ENCODE assay signal across 25 mouse cellular contexts in genomic region chr14:17735440-17735839, GRCm38 (mm10).
DNase-seq lines count a peak whose midpoint lies in the region; ATAC-seq and TF ChIP-seq lines count a peak whose summit lies in the region.
"Had no signal": no experiment of that assay in that cellular context is flagged by ENCODE, and none has a peak within 500 bp of the region (broad histone marks: within the 10 kb centered on the region; RNA-seq: fewer than 3 reads in every experiment).

No protein-coding gene starts in this region.

- no peak overlapping the region for H3K4me3 ChIP-seq in forebrain, embryonic 13.5 days
- no peak overlapping the region for H3K4me3 ChIP-seq in forebrain, embryonic 11.5 days (ENCODE audit: low read depth, low read length)
- no peak overlapping the region for H3K4me3 ChIP-seq in hindbrain, embryonic 16.5 days (ENCODE audit: low read length)
- no peak overlapping the region for H3K4me3 ChIP-seq in hindbrain, embryonic 12.5 days
- peak overlapping the region; percentile 16 for H3K4me3 ChIP-seq in megakaryocyte, embryonic 14.5 days (replicated peaks)
- H3K4me3 ChIP-seq in embryonic facial prominence, embryonic 10.5 days = no peak overlapping the region
- H3K4me3 ChIP-seq in cerebellum, adult 2 months (replicated peaks; ENCODE audit: insufficient read depth, low read depth, low read length) = no peak overlapping the region
- H3K4me3 ChIP-seq: heart, adult 2 months; heart, embryonic 10.5 days; heart, embryonic 13.5 days; hindbrain, embryonic 15.5 days; intestine, embryonic 15.5 days had no signal

- no peak for TF ChIP-seq CTCF in cerebellum, adult 2 months (IDR thresholded peaks at IDR 0.05; ENCODE audit: borderline replicate concordance, insufficient read depth, low read depth, low read length)

- 73% methylated on average over 6 of the region's 6 CpGs for WGBS in forebrain, embryonic 13.5 days
- WGBS in forebrain, embryonic 11.5 days = 82% methylated on average over 6 of the region's 6 CpGs
- 78% methylated on average over 6 of the region's 6 CpGs for WGBS in hindbrain, embryonic 16.5 days
- 73% methylated on average over 6 of the region's 6 CpGs for WGBS in hindbrain, embryonic 12.5 days
- 82% methylated on average over 6 of the region's 6 CpGs for WGBS in embryonic facial prominence, embryonic 10.5 days
- WGBS in cerebellum, adult 2 months = 43% methylated on average over 6 of the region's 6 CpGs

- H3K4me2 ChIP-seq in forebrain, embryonic 13.5 days = no peak overlapping the region
- H3K4me2 ChIP-seq in forebrain, embryonic 11.5 days (ENCODE audit: low read depth, low read length, severe bottlenecking) = no peak overlapping the region
- no peak overlapping the region for H3K4me2 ChIP-seq in hindbrain, embryonic 16.5 days (ENCODE audit: low read length)
- H3K4me2 ChIP-seq in hindbrain, embryonic 12.5 days (replicated peaks) = no peak overlapping the region
- H3K4me2 ChIP-seq: heart, embryonic 13.5 days; hindbrain, embryonic 15.5 days; intestine, embryonic 15.5 days had no signal

- H3K27me3 ChIP-seq in forebrain, embryonic 13.5 days = no peaks in the 10 kb centered on the region
- no peaks in the 10 kb centered on the region for H3K27me3 ChIP-seq in forebrain, embryonic 11.5 days (ENCODE audit: control insufficient read depth, insufficient read depth, low read length)
- no peaks in the 10 kb centered on the region for H3K27me3 ChIP-seq in hindbrain, embryonic 16.5 days (replicated peaks; ENCODE audit: control insufficient read depth, insufficient read depth, low read length)
- H3K27me3 ChIP-seq in hindbrain, embryonic 12.5 days = no peaks in the 10 kb centered on the region
- no peaks in the 10 kb centered on the region for H3K27me3 ChIP-seq in megakaryocyte, embryonic 14.5 days (replicated peaks)
- H3K27me3 ChIP-seq in embryonic facial prominence, embryonic 10.5 days (replicated peaks; ENCODE audit: low read depth, poor library complexity, severe bottlenecking) = no peaks in the 10 kb centered on the region
- no peaks in the 10 kb centered on the region for H3K27me3 ChIP-seq in cerebellum, adult 2 months (ENCODE audit: control insufficient read depth, insufficient read depth, low read length)
- H3K27me3 ChIP-seq: heart, embryonic 13.5 days; hindbrain, embryonic 15.5 days; intestine, embryonic 15.5 days had no signal

- no peak overlapping the region for H3K9ac ChIP-seq in forebrain, embryonic 13.5 days
- no peak overlapping the region for H3K9ac ChIP-seq in forebrain, embryonic 11.5 days (ENCODE audit: low read length)
- H3K9ac ChIP-seq in hindbrain, embryonic 16.5 days (ENCODE audit: low read depth, low read length) = no peak overlapping the region
- H3K9ac ChIP-seq in hindbrain, embryonic 12.5 days = no peak overlapping the region
- H3K9ac ChIP-seq: heart, embryonic 13.5 days; hindbrain, embryonic 15.5 days; intestine, embryonic 15.5 days had no signal

- peak; percentile 75 for ATAC-seq in forebrain, embryonic 13.5 days
- no peak for ATAC-seq in forebrain, embryonic 11.5 days (replicated peaks; ENCODE audit: low FRiP score)
- ATAC-seq in hindbrain, embryonic 16.5 days = peak; percentile 50; the same call in 1 of the 2 replicates
- ATAC-seq in hindbrain, embryonic 12.5 days (ENCODE audit: low FRiP score) = no peak
- ATAC-seq in megakaryocyte, adult 5-6 weeks (ENCODE audit: poor library complexity, severe bottlenecking) = no peak
- ATAC-seq: activated CD4-positive, CD25-positive, alpha-beta regulatory T cell, adult 4 months; intestine, embryonic 15.5 days had no signal

- H3K4me1 ChIP-seq in forebrain, embryonic 13.5 days = peaks cover 6% of the 10 kb centered on the region
- peaks cover 3% of the 10 kb centered on the region; the same call in 1 of the 2 replicates for H3K4me1 ChIP-seq in forebrain, embryonic 11.5 days (replicated peaks; ENCODE audit: control insufficient read depth, insufficient read depth, low read length)
- H3K4me1 ChIP-seq in hindbrain, embryonic 16.5 days (ENCODE audit: control insufficient read depth, insufficient read depth, low read depth, low read length) = no peaks in the 10 kb centered on the region
- no peaks in the 10 kb centered on the region for H3K4me1 ChIP-seq in hindbrain, embryonic 12.5 days
- H3K4me1 ChIP-seq in megakaryocyte, embryonic 14.5 days = no peaks in the 10 kb centered on the region
- H3K4me1 ChIP-seq in embryonic facial prominence, embryonic 10.5 days = peaks cover 20% of the 10 kb centered on the region
- H3K4me1 ChIP-seq in cerebellum, adult 2 months (ENCODE audit: control insufficient read depth, insufficient read depth, low read length) = no peaks in the 10 kb centered on the region
- H3K4me1 ChIP-seq: heart, embryonic 10.5 days; heart, embryonic 13.5 days; hindbrain, embryonic 15.5 days; intestine, embryonic 15.5 days had no signal

- no peak for TF ChIP-seq POLR2A in cerebellum, adult 2 months (IDR thresholded peaks at IDR 0.05; ENCODE audit: borderline replicate concordance, insufficient read depth, low read length)

- H3K36me3 ChIP-seq in forebrain, embryonic 13.5 days (ENCODE audit: poor library complexity, severe bottlenecking) = no peaks in the 10 kb centered on the region
- no peaks in the 10 kb centered on the region for H3K36me3 ChIP-seq in forebrain, embryonic 11.5 days (ENCODE audit: control insufficient read depth, insufficient read depth, low read length)
- H3K36me3 ChIP-seq in hindbrain, embryonic 16.5 days (ENCODE audit: control insufficient read depth, insufficient read depth, low read length) = no peaks in the 10 kb centered on the region
- no peaks in the 10 kb centered on the region for H3K36me3 ChIP-seq in hindbrain, embryonic 12.5 days
- no peaks in the 10 kb centered on the region for H3K36me3 ChIP-seq in megakaryocyte, embryonic 14.5 days (replicated peaks; ENCODE audit: low read length)
- H3K36me3 ChIP-seq in embryonic facial prominence, embryonic 10.5 days (replicated peaks) = no peaks in the 10 kb centered on the region
- H3K36me3 ChIP-seq: heart, embryonic 10.5 days; heart, embryonic 13.5 days; hindbrain, embryonic 15.5 days; intestine, embryonic 15.5 days had no signal

- H3K9me3 ChIP-seq in forebrain, embryonic 13.5 days (replicated peaks) = no peaks in the 10 kb centered on the region
- no peaks in the 10 kb centered on the region for H3K9me3 ChIP-seq in forebrain, embryonic 11.5 days (ENCODE audit: control insufficient read depth, low read length)
- H3K9me3 ChIP-seq in hindbrain, embryonic 16.5 days (ENCODE audit: control insufficient read depth, low read length) = no peaks in the 10 kb centered on the region
- no peaks in the 10 kb centered on the region for H3K9me3 ChIP-seq in hindbrain, embryonic 12.5 days (replicated peaks)
- no peaks in the 10 kb centered on the region for H3K9me3 ChIP-seq in megakaryocyte, embryonic 14.5 days
- no peaks in the 10 kb centered on the region for H3K9me3 ChIP-seq in embryonic facial prominence, embryonic 10.5 days
- H3K9me3 ChIP-seq: heart, embryonic 10.5 days; heart, embryonic 13.5 days; hindbrain, embryonic 15.5 days; intestine, embryonic 15.5 days had no signal

- no peak overlapping the region for H3K27ac ChIP-seq in forebrain, embryonic 13.5 days
- H3K27ac ChIP-seq in forebrain, embryonic 11.5 days (ENCODE audit: low read depth, low read length) = no peak overlapping the region
- no peak overlapping the region for H3K27ac ChIP-seq in hindbrain, embryonic 16.5 days (ENCODE audit: low read depth, low read length)
- H3K27ac ChIP-seq in hindbrain, embryonic 12.5 days = no peak overlapping the region
- no peak overlapping the region for H3K27ac ChIP-seq in embryonic facial prominence, embryonic 10.5 days (replicated peaks)
- H3K27ac ChIP-seq in cerebellum, adult 2 months (ENCODE audit: insufficient read depth, low read length) = no peak overlapping the region
- H3K27ac ChIP-seq: heart, adult 2 months; heart, embryonic 10.5 days; heart, embryonic 13.5 days; hindbrain, embryonic 15.5 days; intestine, embryonic 15.5 days had no signal

- DNase-seq in forebrain, embryonic 11.5 days (ENCODE audit: low spot score) = no peak
- DNase-seq in embryonic facial prominence, embryonic 10.5 days (ENCODE audit: low spot score) = no peak
- no peak for DNase-seq in cerebellum, adult 2 months
- DNase-seq: adrenal gland, adult 8-10 months; adrenal gland, postnatal 25 days; cerebellum, adult 11 months; cerebellum, adult 8-10 months; cerebellum, postnatal 36 days; embryo, embryonic 11 days; gastrocnemius, postnatal 10 days; gastrocnemius, postnatal 36 days; heart, adult 2 months; heart, postnatal 14 days; heart, postnatal 4 days; kidney, adult 11 months had no signal

Comparison
In these comparisons a context has a peak if more than half of its experiments do, and no peak if none do; other contexts are left out.
1. ATAC-seq: peak in forebrain, embryonic 13.5 days (single experiment) and hindbrain, embryonic 16.5 days (single experiment); none in forebrain, embryonic 11.5 days (single experiment), hindbrain, embryonic 12.5 days (single experiment) and megakaryocyte, adult 5-6 weeks (single experiment).